Mouse (Mus musculus) G1E (cell line): Measurements from ENCODE around the gene Cttnbp2. TPM values are rescaled to one million over a fixed set of nuclear protein-coding genes. Genes with fewer than 3 reads are reported as not detected.

ENCODE experiments used
- ATAC-seq: 2 replicates; pipeline ENCODE4 v1.8.0; 2016; ENCODE audit warnings: mild to moderate bottlenecking; ENCODE audit not compliant: insufficient number of reproducible peaks, poor library complexity, low FRiP score, severe bottlenecking; ENCODE audit errors: extremely low read depth
- DNase-seq: peaks from one replicate; pipeline ENCODE4 v3.0.0; 2012; ENCODE audit warnings: low spot score
- H3K27me3 ChIP-seq: 2 replicates; pipeline ENCODE4 v1.6.1; 2012; ENCODE audit warnings: mild to moderate bottlenecking, low read length, inconsistent platforms; ENCODE audit not compliant: insufficient read depth
- H3K36me3 ChIP-seq: replicated peaks from 2 replicates; pipeline ENCODE3; 2012; ENCODE audit warnings: mild to moderate bottlenecking, inconsistent platforms
- H3K4me1 ChIP-seq: 2 replicates; pipeline ENCODE4 v1.6.1; 2012; ENCODE audit warnings: low read depth, low read length, inconsistent platforms, mixed read lengths; ENCODE audit not compliant: insufficient read depth
- H3K4me3 ChIP-seq: 2 replicates; pipeline ENCODE4 v1.5.1; 2012; ENCODE audit warnings: low read depth, mild to moderate bottlenecking, inconsistent platforms, low read length, moderate library complexity, mixed read lengths
- H3K9me3 ChIP-seq: replicated peaks from 2 replicates; pipeline ENCODE4 v1.6.1; 2012; ENCODE audit warnings: inconsistent platforms
- CTCF ChIP-seq: IDR thresholded peaks from 2 replicates; pipeline ENCODE4 v1.5.1; 2012; ENCODE audit warnings: low read depth, low read length, inconsistent platforms, mixed read lengths
- GATA1 ChIP-seq: IDR thresholded peaks from 2 replicates; pipeline ENCODE4 v1.6.1; 2012; ENCODE audit warnings: borderline replicate concordance, low read length, inconsistent platforms, mixed read lengths
- GATA2 ChIP-seq: IDR thresholded peaks from 2 replicates; pipeline ENCODE4 v1.6.1; 2012; ENCODE audit warnings: low read depth, low read length, inconsistent platforms, borderline replicate concordance
- POLR2AphosphoS5 ChIP-seq: IDR thresholded peaks from 2 replicates; pipeline ENCODE4 v1.6.1; 2012; ENCODE audit warnings: low read depth, low read length, inconsistent platforms; ENCODE audit not compliant: insufficient replicate concordance
- TAL1 ChIP-seq: conservative IDR thresholded peaks from 2 replicates; pipeline ENCODE4 v1.6.1; 2012; ENCODE audit warnings: low read depth, low read length, inconsistent platforms, mixed read lengths
- polyA plus RNA-seq: library from polyadenylated mRNA; stranded (reverse); fragments of >175 nt; gene quantifications from 2 replicates; pipeline ENCODE4 v1.2.3, GENCODE M21; 2012
- total RNA-seq, 2 experiments: library from RNA; stranded (forward) in 1 of 2; stranded (reverse) in 1 of 2; fragments of 200-1000 nt in 1 of 2; fragments of >200 nt in 1 of 2; fragmentation: Nextera tagmentation in 1 of 2; gene quantifications; 2 replicates each; pipeline ENCODE4 v1.2.3; 2014 to 2017

Gene Cttnbp2
- total and polyA plus RNA-seq, 3 experiments = 0.22 TPM; not detected in 2

DNA sequence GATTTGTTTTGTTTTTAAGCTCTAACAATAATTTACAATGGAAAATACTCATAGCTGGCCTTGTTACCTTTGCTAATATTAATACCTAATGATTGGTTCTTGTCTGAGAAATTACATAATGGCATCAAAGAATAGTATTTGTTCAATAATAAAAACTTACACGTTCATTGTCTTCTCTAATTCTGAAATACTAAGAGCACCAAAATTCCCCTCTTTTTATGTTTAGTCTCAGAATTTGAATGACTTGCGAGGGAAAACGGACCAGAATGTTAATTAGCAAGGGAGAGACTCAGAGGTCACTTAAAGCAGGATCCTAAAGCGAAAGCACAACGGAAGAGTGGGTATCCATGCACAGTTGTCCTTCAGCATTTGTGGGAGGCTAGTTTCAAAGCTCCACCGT, 91.5 kb downstream of the Cttnbp2 start:
- Histone ChIP-seq H3K27me3 (peaks cover 8% of the 10 kb centered on the region; the same call in 1 of the 2 replicates), H3K9me3 (no peaks in the 10 kb centered on the region), H3K4me3 (no peak overlapping the region), H3K36me3 (no peaks in the 10 kb centered on the region), H3K4me1 (no peaks in the 10 kb centered on the region)
- TF ChIP-seq TAL1 (no peak), POLR2AphosphoS5 (no peak), GATA2 (no peak), GATA1 (no peak), CTCF (no peak)
- no peak for DNase-seq
- no peak for ATAC-seq

- no peaks in the 10 kb centered on the region for H3K4me1 ChIP-seq
- no peak overlapping the region for H3K4me3 ChIP-seq
- no peaks in the 10 kb centered on the region for H3K9me3 ChIP-seq
- no peak for TF ChIP-seq GATA1
- TF ChIP-seq GATA2 = no peak
- TF ChIP-seq TAL1 = no peak
- no peak for TF ChIP-seq CTCF
- no peak for TF ChIP-seq POLR2AphosphoS5
- peaks cover 8% of the 10 kb centered on the region; the same call in 1 of the 2 replicates for H3K27me3 ChIP-seq
- no peak for DNase-seq
- no peak for ATAC-seq
- no peaks in the 10 kb centered on the region for H3K36me3 ChIP-seq
Observed at GRCm38 (mm10) chr6:18421561-18421960, 93.1 kb downstream of the Cttnbp2 start.

GRCm38 (mm10) chr6:18420660-18421059, 94.0 kb downstream of the Cttnbp2 start:
- no peak overlapping the region for H3K4me3 ChIP-seq
- DNase-seq = no peak
- TF ChIP-seq GATA1 = no peak
- TF ChIP-seq POLR2AphosphoS5 = no peak
- no peak for TF ChIP-seq CTCF
- no peak for TF ChIP-seq TAL1
- no peaks in the 10 kb centered on the region for H3K4me1 ChIP-seq
- no peak for ATAC-seq
- H3K9me3 ChIP-seq = no peaks in the 10 kb centered on the region
- no peaks in the 10 kb centered on the region for H3K36me3 ChIP-seq
- peaks cover 8% of the 10 kb centered on the region; the same call in 1 of the 2 replicates for H3K27me3 ChIP-seq

- ATAC-seq (no peak), DNase-seq (no peak)
- no peak for TF ChIP-seq TAL1
- peaks cover 8% of the 10 kb centered on the region; the same call in 1 of the 2 replicates for H3K27me3 ChIP-seq
- H3K4me3 ChIP-seq = no peak overlapping the region
- H3K9me3 ChIP-seq = no peaks in the 10 kb centered on the region
- H3K4me1 ChIP-seq = no peaks in the 10 kb centered on the region
- no peaks in the 10 kb centered on the region for H3K36me3 ChIP-seq
Observed at GRCm38 (mm10) chr6:18417866-18418454, 96.7 kb downstream of the Cttnbp2 start.

DNA sequence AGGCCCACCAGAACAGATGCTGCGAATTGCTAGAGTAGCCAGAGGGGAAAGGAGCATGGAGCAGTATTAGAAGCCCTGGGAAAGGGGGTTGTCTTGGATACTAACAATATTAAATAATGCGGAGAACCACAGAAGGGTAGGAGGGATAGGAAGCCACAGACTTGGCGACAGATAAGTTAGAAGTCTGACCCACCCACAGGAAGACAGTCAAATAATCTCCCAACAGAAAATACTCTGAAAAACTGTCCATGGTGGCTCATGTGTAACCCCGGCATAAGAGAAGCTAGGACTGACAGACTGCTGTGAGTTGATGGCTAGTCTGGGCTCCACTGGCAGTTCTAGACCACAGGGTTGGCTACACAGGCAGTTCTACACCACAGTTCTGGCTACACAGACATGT, 98.7 kb downstream of the Cttnbp2 start:
- Histone ChIP-seq H3K4me1 (no peaks in the 10 kb centered on the region), H3K4me3 (no peak overlapping the region), H3K36me3 (no peaks in the 10 kb centered on the region), H3K27me3 (peaks cover 6% of the 10 kb centered on the region; the same call in 1 of the 2 replicates), H3K9me3 (no peaks in the 10 kb centered on the region)
- DNase-seq = no peak
- TF ChIP-seq TAL1 = no peak
- TF ChIP-seq GATA1 = no peak
- no peak for TF ChIP-seq CTCF
- TF ChIP-seq GATA2 = no peak
- no peak for TF ChIP-seq POLR2AphosphoS5
- no peak for ATAC-seq

DNA sequence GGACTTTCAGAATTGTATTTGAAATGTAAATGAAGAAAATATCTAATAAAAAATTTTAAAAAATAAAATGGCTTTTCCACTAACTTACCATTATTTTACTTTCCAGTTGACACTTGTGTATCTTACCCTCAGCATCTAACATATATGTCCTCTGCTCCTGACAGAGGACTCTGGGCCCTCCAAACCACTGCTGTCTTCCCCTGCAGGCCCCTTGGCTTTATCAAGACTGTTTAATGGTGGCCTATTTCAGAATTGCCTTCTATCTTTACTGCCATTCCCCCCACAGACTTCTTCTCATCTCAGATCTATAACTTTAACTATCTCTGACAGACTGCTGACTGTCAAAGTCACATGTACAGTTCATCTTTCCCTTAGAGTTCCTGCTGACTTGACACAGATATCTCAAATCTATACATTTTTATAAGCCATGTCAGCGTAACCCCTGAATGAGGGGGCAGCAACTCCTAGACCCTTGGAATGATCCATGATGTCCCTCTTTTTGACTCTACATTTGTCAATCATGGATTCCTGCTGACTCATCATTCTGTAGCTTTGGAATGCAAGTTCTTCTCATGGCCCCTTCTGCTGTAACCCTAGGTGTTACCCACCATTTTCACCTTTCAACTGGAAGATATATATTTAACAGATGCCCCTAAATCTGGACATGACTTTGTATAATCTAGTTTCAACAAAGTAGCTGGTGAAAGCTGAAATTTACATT, 103.0 kb downstream of the Cttnbp2 start:
- no peak for ATAC-seq

More for the DNA sequence above, 103.0 kb downstream of the Cttnbp2 start:
- H3K27me3 ChIP-seq = no peaks in the 10 kb centered on the region
- no peaks in the 10 kb centered on the region for H3K4me1 ChIP-seq
- no peak overlapping the region for H3K4me3 ChIP-seq
- H3K9me3 ChIP-seq = no peaks in the 10 kb centered on the region
- no peak for DNase-seq
- H3K36me3 ChIP-seq = no peaks in the 10 kb centered on the region
- TF ChIP-seq GATA1 (no peak), CTCF (no peak), POLR2AphosphoS5 (no peak), TAL1 (no peak), GATA2 (no peak)
